Mouse (Mus musculus) hindlimb bud, embryonic 11.5 days (tissue): ENCODE results near the gene Faf1.

ENCODE experiments used
- DNase-seq: peaks from one replicate; pipeline ENCODE4 v3.0.0-alpha.2; 2012; ENCODE audit warnings: low read depth, low spot score; ENCODE audit errors: extremely low spot score

The Faf1 gene

DNA sequence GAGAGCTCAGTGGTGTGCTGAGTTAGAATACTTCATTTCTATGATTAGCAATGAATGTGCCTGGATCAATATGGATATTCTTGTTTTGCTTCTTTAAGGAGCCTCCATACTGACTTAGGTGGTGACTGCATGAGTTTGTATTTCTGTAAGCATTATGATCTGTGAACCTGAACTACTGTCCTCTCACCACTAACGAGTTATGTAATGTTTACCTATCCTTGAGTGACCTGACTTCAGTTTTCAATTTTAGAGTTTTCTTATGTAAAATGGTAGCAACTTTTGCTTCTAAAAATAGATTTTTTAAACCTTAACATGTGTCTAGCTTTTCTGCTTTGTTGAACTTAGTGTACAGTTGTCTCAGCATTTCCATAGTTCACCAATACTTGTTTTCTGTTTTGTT lies 92.7 kb downstream of the Faf1 start:
- no peak for DNase-seq

DNA sequence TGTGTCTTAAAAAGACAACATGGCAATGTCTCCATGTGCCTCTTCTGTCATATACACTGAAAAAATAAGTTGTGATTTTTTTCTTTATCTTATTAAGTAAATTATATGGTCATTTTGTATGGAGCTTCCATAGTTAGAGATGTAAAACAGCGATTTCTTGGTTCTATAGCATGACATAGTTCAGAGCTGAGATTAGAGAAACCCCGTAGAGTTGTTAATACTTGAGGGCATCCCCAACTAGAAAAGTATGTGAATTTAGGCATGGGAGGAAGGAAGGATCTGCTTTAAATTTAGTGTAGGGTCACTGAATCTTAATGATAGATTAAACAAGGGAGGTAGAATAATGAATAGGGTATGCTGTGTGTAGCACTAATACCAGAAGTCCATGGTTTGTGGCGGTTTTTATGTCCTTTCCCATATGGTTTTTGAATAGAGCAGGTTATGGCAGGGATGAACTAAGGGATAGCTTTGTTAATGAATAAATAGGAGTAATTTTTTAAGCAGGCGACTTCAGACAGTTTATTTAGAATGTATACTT lies 106.3 kb downstream of the Faf1 start:
- DNase-seq: no peak

DNA sequence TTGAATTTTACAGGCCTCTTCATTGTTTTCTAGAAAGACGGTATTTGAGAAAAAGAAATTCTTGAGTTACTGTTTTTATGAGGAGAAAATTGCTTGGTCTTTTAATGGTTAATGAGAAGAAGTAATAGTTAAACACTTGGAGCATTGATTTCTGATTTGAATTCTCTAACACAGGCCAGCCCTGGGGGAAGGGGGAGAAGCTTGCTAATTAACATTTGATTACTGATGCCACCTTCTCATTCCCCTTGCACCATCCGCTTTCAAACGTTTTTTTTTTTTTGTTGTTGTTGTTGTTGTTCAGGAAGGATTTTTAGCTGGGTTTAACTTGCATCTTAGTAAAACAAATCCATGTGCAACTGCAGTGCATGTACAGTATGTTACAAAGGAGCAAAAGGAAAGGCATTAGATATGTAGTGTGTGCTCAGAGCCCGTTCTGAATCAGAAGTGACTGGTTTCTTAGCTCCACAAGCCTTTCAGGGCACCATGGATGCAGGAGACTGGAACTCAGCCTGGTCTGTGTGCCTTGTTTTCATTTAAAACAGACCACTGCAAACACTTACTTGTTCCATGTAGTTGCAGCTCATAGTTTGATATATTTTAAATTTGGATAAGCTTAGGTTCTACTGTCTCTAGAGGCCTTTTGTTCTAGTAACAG lies 113.1 kb downstream of the Faf1 start:
- DNase-seq: no peak

DNA sequence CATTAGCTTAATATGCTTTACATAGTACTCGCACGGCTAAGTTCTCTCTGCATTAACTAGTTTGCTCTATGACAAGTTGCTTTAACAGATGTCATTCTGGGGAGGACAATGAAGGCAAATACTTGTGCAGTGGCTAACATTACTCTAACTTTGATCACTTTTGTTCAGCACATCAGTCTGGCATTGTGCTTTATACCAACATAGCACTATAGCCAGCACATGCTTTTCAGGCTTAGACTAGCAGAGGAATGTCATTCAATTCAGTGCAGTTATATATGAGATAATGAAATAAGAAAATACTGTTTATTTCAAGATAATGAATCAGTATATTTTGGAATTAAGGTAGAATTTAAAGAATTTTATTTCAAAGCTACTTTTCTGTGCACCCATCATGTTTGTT lies 115.9 kb downstream of the Faf1 start:
- DNase-seq: no peak

DNA sequence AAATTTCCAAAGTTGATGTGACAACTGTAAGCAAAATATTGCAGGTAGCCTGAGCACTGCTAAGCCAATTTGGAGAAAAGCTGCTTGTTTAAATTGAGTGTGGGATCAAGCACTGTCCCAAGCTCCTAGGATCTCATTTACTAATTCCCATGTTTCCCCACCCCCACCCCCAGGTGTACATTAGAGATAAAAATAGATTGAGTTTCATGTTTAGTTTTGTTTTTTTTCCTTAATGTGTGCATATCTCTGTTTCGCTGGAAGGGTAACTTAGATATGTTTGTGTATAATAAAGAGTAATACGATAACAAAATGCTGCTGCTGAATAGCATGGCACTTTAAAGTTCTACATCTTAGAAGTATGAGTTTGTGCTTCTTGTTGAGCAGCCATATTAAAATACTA lies 116.7 kb downstream of the Faf1 start:
- DNase-seq: no peak

DNA sequence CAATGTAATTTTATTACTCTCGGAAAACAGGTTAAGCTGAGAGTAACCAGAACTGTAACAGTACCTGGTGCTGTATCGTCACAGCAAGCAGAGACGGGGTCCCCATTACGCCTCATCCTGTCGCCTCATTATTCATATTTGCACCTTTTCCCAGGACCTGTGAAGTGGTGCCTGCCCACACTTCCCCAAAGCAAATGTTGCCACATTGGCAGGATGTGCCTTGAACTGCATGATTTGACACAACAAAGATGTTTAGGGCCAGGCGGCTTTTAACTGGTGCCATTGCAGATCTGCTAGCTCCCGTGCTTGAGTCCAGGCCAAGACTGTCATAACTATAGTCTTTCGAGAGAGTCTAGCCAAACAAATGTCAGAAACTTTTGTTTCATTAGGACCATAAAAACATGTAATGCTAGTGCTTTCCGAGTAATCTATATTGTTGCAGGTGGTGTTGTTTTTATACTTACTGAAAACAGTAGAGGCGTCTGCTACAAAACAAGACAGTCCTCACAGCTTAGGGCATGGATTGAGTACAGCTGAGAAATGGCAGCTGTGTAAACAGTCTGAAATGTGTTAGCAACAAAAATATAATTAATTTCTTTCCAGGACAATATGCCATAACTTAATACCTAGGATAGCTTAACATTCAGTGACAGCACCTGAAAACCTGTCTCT lies 121.3 kb downstream of the Faf1 start:
- DNase-seq: no peak

DNA sequence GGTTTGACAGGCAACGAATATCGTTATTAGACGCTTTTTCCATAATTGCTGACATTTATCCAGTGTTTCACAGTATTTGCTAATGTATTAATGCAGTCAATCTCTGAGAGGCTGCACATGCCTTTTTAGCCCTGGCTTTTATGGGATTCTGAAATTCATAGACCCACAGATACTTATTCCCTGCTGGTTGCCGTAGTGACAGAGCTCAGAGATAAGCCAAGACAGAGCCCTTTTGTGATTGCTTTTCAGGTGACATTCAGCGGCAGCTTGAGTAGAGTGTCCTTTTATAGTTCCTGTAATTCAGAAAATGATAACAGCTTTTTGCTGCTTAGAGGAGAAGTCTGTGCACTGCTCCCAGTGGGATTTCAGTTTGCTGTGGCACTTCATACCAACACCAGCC lies 130.0 kb downstream of the Faf1 start:
- DNase-seq: no peak

DNA sequence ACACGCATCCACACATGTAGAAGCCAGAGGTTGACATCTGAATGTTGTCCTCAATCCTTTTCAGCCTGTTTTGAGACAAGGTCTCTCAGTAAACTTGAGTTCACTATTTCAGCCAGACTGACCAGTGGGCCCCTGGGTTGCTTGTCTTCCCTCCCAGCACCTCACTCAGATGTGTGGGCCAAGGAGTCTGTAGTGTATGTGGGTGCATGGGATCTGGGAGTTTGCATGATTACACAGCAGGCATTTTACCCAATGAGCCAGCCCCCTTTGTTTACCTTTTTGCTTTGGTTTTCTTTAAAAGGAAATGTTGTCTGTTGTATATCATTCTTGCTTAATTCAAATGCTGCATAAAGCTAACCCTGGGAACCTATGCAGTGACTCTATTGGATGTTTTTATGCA lies 138.8 kb downstream of the Faf1 start:
- DNase-seq: no peak

DNA sequence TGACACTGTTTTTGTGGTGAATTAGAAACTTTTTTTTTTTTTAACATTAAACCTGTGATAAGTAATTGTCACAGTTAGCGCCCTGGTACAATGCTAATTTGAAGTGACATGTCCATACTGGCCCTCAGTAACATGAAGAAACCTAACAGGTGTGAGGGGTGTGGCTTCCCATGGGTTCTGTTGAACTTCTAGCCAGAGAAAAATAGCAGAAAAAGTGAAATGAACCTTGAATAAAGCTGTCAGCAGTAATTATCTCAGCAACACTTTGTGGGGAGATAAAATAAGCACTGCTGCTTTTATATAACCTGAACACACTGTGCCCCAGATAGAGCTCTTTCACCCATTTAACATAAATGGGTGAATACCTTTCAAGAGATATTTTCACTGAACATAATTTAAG lies 139.2 kb downstream of the Faf1 start:
- DNase-seq: no peak

DNA sequence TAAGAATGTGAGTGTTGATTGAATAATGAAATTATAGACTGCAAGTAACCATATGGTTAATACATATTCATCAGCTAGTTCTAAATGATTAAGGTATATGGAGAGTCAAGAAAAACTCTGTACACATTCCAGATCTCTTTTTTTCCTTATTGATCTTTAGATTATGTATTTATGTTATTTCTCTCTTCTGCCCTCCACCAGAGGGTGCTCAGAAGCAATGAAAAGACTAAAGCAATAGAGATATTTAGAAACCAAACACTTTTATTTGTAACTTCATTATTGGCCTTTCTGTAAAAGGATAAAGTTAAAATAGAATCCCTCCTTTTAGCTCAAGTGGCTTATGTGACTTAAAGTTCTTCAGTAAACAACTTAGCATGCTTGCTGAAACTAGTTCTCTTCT lies 143.1 kb downstream of the Faf1 start:
- no peak for DNase-seq

DNA sequence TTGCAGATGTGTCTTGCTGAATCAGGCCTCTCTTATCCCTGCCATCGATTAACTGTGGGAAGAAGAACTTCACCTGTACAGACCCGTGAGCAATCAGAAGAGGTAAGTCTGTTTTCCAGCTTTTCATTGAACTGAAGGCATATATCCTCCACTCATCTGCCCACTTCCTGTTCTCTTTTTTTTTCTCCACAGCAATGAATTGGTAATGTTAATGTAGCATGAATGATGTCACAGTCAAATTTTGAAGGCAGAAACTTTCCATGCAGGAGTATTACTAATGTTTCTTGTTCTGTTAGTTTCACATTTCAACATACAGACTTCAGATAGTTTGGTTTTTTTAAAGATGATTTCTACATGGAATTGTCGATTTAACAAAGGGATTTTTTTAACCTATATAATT lies 153.4 kb downstream of the Faf1 start:
- no peak for DNase-seq

DNA sequence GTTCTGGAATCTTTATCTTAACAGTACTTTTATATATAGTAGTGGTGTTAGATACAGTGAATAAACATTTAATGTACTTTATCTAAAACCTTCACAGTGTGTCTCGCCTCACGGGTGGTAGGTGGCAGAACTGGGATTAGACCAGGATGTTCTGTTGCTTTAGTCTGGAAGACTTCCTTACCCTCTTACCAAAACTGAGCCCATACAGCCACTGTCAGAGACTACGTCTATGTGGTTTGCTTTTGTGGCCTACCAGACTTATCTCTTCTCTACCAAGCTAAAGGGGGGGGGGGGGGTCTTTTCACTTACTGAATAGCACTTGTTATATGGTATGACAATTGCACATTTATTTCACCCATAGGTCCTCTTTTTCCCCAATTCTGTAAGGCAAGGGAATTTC lies 181.5 kb downstream of the Faf1 start:
- no peak for DNase-seq

DNA sequence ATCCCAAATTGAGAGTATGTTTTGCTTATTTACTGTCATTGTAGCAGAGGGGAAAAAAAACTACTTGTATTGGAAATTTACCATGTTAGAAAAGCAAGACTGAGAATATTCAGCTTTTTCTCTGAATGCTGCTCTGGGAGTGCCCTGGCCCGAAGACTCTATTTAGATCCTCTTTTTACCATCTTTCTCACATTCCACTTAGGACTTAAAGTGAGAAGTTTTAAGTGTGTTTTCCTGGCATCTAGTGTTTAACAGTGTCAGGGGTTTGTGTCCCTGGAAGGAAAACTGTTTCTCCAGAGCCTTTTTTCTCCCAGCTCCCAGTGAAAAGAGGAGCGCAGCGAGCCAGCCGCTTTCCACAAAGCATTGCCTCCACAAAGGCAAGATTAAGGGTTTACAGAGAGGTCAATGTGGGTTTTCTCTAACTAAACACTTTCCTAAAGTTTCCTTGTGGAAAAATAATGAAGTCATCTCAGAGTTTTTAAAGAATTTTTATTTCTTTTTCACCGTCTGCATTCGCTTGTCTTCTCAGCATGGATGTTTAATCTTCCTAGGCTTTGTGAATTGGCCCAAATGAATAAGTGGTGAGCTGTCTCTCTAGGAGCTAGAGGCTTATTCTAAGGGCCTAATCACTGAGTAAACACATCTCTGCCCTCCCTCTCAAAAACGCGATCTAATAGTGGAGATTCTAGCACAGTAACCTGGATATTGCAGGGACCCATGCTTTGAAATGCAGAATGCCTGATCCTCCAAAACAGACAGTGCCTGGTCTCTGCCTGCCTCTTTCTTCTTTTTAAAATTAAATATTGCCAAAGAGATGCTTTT lies 182.4 kb downstream of the Faf1 start:
- DNase-seq: no peak

DNA sequence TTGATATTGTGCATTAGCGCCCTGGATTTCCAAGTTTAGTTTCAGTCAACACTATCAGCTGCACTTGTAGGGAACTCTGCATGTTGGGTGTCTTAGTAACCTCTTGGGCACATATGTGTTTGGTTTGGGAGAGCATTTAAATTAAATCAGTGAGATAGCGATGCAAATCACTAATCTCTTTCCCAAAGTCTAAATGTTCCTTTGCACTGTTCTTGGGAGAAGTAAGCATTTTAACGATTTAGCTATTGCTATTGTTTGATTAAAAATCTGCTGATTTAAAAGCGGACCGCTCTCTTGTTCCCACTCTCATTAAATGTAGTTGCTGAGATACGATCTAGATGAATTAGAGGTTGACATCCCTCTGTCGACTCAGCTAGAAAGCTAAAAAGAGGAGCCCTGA lies 183.0 kb downstream of the Faf1 start:
- no peak for DNase-seq

DNA sequence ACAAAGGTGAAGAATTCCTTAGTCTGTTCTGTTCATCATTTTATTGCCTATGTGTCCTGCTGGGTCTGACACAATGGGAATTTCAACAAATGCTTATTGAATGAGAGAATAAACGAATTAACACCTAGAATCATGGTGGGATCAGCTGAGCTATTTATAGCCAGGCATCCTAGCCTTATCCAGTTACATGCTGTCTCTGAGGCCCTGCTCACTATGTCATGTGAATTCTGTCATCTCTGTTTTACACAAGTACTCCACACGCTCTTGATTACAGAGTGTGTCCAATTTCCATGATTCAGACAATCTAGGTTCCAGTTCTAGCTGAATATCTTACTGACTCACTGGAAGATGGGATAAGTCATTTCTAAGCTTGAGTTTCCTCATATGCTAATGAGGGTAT lies 183.9 kb downstream of the Faf1 start:
- no peak for DNase-seq

DNA sequence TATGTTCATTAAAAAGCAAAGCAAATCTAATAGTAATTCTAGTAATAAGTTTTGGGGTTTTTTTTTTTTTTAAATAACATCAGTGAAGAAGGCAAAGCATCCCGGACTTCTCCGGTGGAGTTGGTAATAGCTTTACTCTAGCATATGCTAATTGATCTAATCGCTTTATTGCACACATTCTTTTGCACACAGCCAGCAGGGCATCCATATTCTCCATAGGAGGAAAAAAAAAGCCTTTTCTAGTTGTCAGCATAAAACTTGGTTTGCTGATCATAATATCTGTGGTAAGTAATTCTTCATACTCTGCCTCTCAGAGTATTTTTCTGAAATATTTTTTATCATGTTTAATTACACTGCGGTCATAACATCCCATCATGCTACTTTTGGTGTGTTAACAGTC lies 185.9 kb downstream of the Faf1 start:
- no peak for DNase-seq

DNA sequence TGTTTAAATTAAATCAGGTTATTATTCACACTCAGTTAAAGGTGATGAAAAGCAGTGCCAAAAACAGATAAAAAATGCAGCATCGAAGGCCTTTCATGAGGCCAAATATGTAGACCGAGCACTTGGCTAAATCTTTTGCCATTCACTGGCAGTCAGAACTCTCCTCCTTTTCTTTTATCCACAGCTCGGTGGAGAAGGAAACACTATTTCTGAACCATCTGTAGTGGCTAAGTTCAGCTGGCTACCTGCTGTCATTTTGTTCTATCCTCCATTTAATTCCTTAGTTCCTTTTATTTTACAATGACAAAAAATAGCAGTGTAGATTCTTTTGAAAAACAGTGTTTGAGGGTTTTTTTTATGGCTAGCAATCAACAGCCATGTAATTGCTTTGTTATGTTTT lies 186.6 kb downstream of the Faf1 start:
- no peak for DNase-seq

DNA sequence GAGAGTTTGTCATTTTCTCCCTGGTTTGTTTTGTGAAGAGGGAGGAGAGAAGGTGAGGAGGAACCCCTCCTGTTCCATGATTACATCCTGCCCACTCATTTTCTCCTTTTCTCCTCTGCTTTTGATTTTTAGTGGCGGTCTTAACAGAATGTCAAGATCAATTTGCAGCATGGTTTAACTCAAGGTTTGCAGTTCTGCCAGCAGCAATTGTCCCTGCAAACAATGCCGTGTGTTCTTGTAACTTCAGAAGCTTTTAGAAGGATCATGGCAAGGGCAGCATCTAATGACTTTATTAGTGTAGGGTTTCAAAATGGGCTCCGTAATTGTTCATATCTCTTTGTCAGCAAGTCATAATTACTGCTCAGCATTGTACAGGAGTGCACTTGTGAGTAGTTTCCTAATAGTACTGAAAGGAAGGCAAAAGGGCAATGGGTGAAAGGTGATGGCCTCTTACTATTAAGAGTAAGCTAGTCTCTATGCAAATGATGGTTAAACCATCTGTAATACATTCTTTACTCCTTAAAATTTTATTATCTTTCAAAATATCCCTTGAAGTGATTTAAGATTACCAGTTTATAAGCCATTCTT lies 192.6 kb downstream of the Faf1 start:
- no peak for DNase-seq

DNA sequence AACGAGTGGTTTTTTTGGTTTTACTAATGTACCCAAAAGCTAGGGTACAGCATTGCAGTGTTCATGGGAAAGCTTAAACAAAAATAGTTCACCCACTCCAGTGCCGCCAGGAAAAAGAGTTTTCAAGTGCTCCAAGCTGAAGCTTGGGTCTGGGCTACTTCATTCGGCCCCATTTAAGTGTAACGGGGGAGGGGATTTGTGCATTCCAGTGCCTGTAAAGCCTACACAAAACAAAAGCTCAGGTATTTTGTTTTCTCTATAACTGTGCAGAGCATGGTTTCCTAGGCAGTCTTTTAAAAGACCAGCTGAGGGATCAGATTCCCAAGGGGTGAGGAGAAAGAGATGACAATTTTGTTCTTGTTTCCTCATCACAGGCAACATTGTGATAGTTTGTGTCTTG lies 207.9 kb downstream of the Faf1 start:
- no peak for DNase-seq

DNA sequence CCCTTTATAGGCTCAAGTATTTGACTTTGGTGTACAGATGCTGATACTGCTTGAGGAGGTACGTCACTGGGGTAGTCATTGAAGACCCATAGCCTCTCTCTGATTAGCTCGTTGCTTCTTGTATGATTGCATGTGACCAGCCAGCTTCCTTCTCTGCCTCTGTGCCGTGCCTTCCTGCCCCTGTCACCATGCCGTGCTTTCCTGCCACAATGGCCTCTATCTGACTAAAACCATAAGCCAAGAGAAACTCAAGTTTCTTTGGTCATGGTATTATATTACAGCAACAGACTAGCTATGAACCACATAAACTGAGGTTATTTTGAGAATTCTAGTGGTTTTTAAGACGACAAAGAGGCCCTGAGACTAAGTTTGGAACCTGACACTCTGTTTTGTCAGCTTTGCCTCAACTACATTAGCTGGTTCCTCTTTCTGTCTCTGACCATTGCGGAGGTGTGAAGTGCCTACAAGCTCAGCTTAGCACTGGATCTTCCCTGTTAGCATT lies 211.5 kb downstream of the Faf1 start:
- no peak for DNase-seq

DNA sequence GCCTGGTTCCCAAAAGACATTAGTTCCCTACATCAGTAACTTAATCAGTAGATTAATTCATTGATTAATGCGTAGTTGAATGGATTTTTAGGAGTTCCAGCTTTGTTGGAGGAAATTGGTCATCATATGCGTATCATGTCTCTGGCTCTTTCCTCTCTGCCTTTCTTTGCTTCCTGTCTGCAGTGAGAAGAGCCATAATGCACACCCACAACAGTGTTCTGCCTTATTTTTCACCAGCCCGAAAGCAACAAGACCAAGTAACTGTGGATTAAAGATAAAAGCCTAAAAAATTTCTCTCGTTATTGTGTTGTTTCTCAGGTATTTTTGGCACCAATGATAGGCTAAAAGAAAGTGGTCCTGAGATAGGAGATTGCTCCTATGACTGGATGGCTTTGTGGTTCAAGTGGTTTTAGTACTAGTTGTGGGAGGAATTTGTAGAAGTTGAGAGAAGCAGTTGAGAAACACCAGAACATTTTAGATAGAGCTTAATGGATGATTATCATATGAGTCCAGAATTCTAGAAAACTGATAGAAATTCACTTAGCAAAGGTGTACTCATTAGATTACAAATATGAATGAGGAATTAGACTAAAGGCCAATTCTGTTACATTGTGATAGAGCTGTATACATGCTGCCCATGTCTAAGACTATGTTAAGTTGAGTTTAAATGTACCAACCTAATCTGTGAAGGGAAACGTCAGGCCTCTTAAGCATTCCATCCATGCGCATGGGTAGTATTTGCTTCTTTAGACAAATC lies 221.6 kb downstream of the Faf1 start:
- DNase-seq: no peak
